Comparison of ENCODE assay signal across 9 mouse cellular contexts in genomic region chr11:60250971-60251643, GRCm38 (mm10). TPM values are rescaled to one million over a fixed set of nuclear protein-coding genes. Genes with fewer than 3 reads are reported as not detected.
DNase-seq lines count a peak whose midpoint lies in the region; ATAC-seq and TF ChIP-seq lines count a peak whose summit lies in the region.
"Had no signal": no experiment of that assay in that cellular context is flagged by ENCODE, and none has a peak within 500 bp of the region (broad histone marks: within the 10 kb centered on the region; RNA-seq: fewer than 3 reads in every experiment).

No protein-coding gene starts in this region.

- no peaks in the 10 kb centered on the region for H3K27me3 ChIP-seq in heart, embryonic 10.5 days (ENCODE audit: insufficient read depth, poor library complexity, severe bottlenecking)
- H3K27me3 ChIP-seq in cerebellum, adult 2 months (ENCODE audit: control insufficient read depth, insufficient read depth, low read length) = no peaks in the 10 kb centered on the region
- no peaks in the 10 kb centered on the region for H3K27me3 ChIP-seq in heart, postnatal 0 days (ENCODE audit: control insufficient read depth, insufficient read depth, low read length)
- no peaks in the 10 kb centered on the region for H3K27me3 ChIP-seq in midbrain, postnatal 0 days (ENCODE audit: insufficient read depth, low read length)
- H3K27me3 ChIP-seq: limb, embryonic 15.5 days had no signal

- H3K9ac ChIP-seq in heart, postnatal 0 days (replicated peaks; ENCODE audit: low read depth, low read length) = no peak overlapping the region
- no peak overlapping the region for H3K9ac ChIP-seq in midbrain, postnatal 0 days (replicated peaks; ENCODE audit: low read length, poor library complexity, severe bottlenecking)
- H3K9ac ChIP-seq: limb, embryonic 15.5 days had no signal

- WGBS in heart, embryonic 10.5 days = 54% methylated on average over 6 of the region's 6 CpGs
- WGBS in cerebellum, adult 2 months = 67% methylated on average over 6 of the region's 6 CpGs
- 59% methylated on average over 6 of the region's 6 CpGs for WGBS in heart, postnatal 0 days
- WGBS in midbrain, postnatal 0 days = 58% methylated on average over 6 of the region's 6 CpGs

- peaks cover 50% of the 10 kb centered on the region for H3K4me1 ChIP-seq in heart, embryonic 10.5 days
- peaks cover 32% of the 10 kb centered on the region for H3K4me1 ChIP-seq in cerebellum, adult 2 months (ENCODE audit: control insufficient read depth, insufficient read depth, low read length)
- peaks cover 35% of the 10 kb centered on the region for H3K4me1 ChIP-seq in heart, postnatal 0 days (ENCODE audit: control insufficient read depth, insufficient read depth)
- H3K4me1 ChIP-seq in midbrain, postnatal 0 days (ENCODE audit: insufficient read depth, low read length) = no peaks in the 10 kb centered on the region

- ATAC-seq in heart, postnatal 0 days (ENCODE audit: insufficient read depth, low read depth) = no peak
- no peak for ATAC-seq in midbrain, postnatal 0 days (ENCODE audit: low FRiP score)

- no peaks in the 10 kb centered on the region for H3K9me3 ChIP-seq in heart, embryonic 10.5 days
- no peaks in the 10 kb centered on the region for H3K9me3 ChIP-seq in heart, postnatal 0 days (replicated peaks; ENCODE audit: control insufficient read depth, low read length)
- H3K9me3 ChIP-seq in midbrain, postnatal 0 days (ENCODE audit: low read length) = no peaks in the 10 kb centered on the region
- H3K9me3 ChIP-seq: limb, embryonic 15.5 days had no signal

- H3K4me2 ChIP-seq in heart, postnatal 0 days (ENCODE audit: low read depth, low read length) = no peak overlapping the region
- H3K4me2 ChIP-seq in midbrain, postnatal 0 days (ENCODE audit: low read depth, low read length, poor library complexity, severe bottlenecking) = no peak overlapping the region
- H3K4me2 ChIP-seq: limb, embryonic 15.5 days had no signal

- peak; percentile 71 for DNase-seq in heart, adult 8-10 months (ENCODE audit: low spot score)
- DNase-seq in heart, embryonic 10.5 days (ENCODE audit: low spot score) = no peak
- DNase-seq in ES-CJ7 (ENCODE audit: low read depth, low spot score) = peak; percentile 44
- peak; percentile 53 to 64 for DNase-seq in cerebellum, adult 2 months
- peak; percentile 58 for DNase-seq in heart, postnatal 0 days (ENCODE audit: low spot score)
- DNase-seq in layer of hippocampus, postnatal 10 days (ENCODE audit: low spot score in 2 of 2) = peak; percentile 53 to 55
- DNase-seq in midbrain, postnatal 0 days (ENCODE audit: low spot score) = peak; percentile 70
- DNase-seq in right cerebral cortex, postnatal 25 days = no peak

- peaks cover 6% of the 10 kb centered on the region; the same call in 1 of the 2 replicates for H3K36me3 ChIP-seq in heart, embryonic 10.5 days
- H3K36me3 ChIP-seq in heart, postnatal 0 days (replicated peaks; ENCODE audit: control insufficient read depth, insufficient read depth, low read length) = peaks cover 16% of the 10 kb centered on the region
- peaks cover 21% of the 10 kb centered on the region for H3K36me3 ChIP-seq in midbrain, postnatal 0 days (ENCODE audit: insufficient read depth, low read length)

- TF ChIP-seq CTCF in cerebellum, adult 2 months (IDR thresholded peaks at IDR 0.05; ENCODE audit: borderline replicate concordance, insufficient read depth, low read depth, low read length) = peak; percentile 61
- TF ChIP-seq CTCF in heart, postnatal 0 days (IDR thresholded peaks at IDR 0.05; ENCODE audit: low read depth) = peak; percentile 54
- TF ChIP-seq CTCF in midbrain, postnatal 0 days (IDR thresholded peaks at IDR 0.05) = peak; percentile 67

- H3K4me3 ChIP-seq in heart, embryonic 10.5 days = no peak overlapping the region
- H3K4me3 ChIP-seq in cerebellum, adult 2 months (replicated peaks; ENCODE audit: insufficient read depth, low read depth, low read length) = no peak overlapping the region
- H3K4me3 ChIP-seq in heart, postnatal 0 days (ENCODE audit: low read depth, low read length) = no peak overlapping the region
- no peak overlapping the region for H3K4me3 ChIP-seq in midbrain, postnatal 0 days (ENCODE audit: low read depth, low read length)
- H3K4me3 ChIP-seq: limb, embryonic 15.5 days had no signal

- TF ChIP-seq EP300 in heart, postnatal 0 days (IDR thresholded peaks at IDR 0.05; ENCODE audit: low read depth) = no peak

- TF ChIP-seq POLR2A in cerebellum, adult 2 months (IDR thresholded peaks at IDR 0.05; ENCODE audit: borderline replicate concordance, insufficient read depth, low read length) = no peak

- no peak overlapping the region for H3K27ac ChIP-seq in heart, embryonic 10.5 days
- H3K27ac ChIP-seq in cerebellum, adult 2 months (ENCODE audit: insufficient read depth, low read length) = no peak overlapping the region
- no peak overlapping the region for H3K27ac ChIP-seq in heart, postnatal 0 days (ENCODE audit: low read depth)
- no peak overlapping the region for H3K27ac ChIP-seq in midbrain, postnatal 0 days (ENCODE audit: low read depth, low read length)

RNA-seq across cellular contexts. Expression of gene Srebf1, which starts 28.7 kb away (rescaled TPM):
- total RNA-seq in heart, adult 8-10 months (2022) = 10 to 100 TPM; 31.0 to 42.3 (median 36.5) TPM
- 38.2 and 40.3 TPM in 2 replicates for polyA plus RNA-seq in heart, embryonic 10.5 days (2016; fragmentation: Nextera tagmentation; extraction: Ambion mirVana)
- 56.1 and 66.3 TPM in 2 replicates for polyA plus RNA-seq in cerebellum, adult 2 months (2012; rRNA removed)
- 77.2 and 81.7 TPM in 2 replicates for total RNA-seq in heart, postnatal 0 days (2014; rRNA removed; ENCODE audit: low replicate concordance)
- 29.9 and 31.0 TPM in 2 replicates for polyA plus RNA-seq in heart, postnatal 0 days (2015; fragmentation: Nextera tagmentation; extraction: Ambion mirVana)
- 10 to 100 TPM; 46.8 to 52.8 TPM for total RNA-seq in layer of hippocampus, postnatal 10 days (2021)
- 77.1 and 96.5 TPM in 2 replicates for total RNA-seq in midbrain, postnatal 0 days (2014; rRNA removed)
- polyA plus RNA-seq in midbrain, postnatal 0 days (2015; fragmentation: Nextera tagmentation; extraction: Ambion mirVana) = 34.5 and 38.1 TPM in 2 replicates

Comparison
In these comparisons a context has a peak if more than half of its experiments do, and no peak if none do; other contexts are left out.
1. DNase-seq: peak in heart, adult 8-10 months (single experiment), ES-CJ7 (single experiment), cerebellum, adult 2 months (2 of 2), heart, postnatal 0 days (single experiment), layer of hippocampus, postnatal 10 days (2 of 2) and midbrain, postnatal 0 days (single experiment); none in heart, embryonic 10.5 days (single experiment) and right cerebral cortex, postnatal 25 days (single experiment).
2. Peak in every context shown above with its lines, with median percentiles within 50 percentile points of each other: CTCF ChIP-seq.